Mouse (Mus musculus) gastrocnemius, adult 2 months (tissue): ENCODE measurements around the gene Slc6a9. TPM values are rescaled to one million over a fixed set of nuclear protein-coding genes. Genes with fewer than 3 reads are reported as not detected.
A peak's percentile ranks its signal among the peaks of the same experiment; 100 is the strongest.

Experiments
- DNase-seq: peaks from one replicate; pipeline ENCODE4 v3.0.0; 2022
- H3K27ac ChIP-seq: fragments of 200-600 bp; 2 replicates; pipeline ENCODE4 v1.8.1; 2022; ENCODE audit warnings: mild to moderate bottlenecking
- H3K4me3 ChIP-seq: fragments of 200-600 bp; 2 replicates; pipeline ENCODE4 v1.8.1; 2022; ENCODE audit warnings: mild to moderate bottlenecking, moderate library complexity
- CTCF ChIP-seq: fragments of 200-600 bp; IDR thresholded peaks from 2 replicates; pipeline ENCODE4 v1.8.1; 2022; ENCODE audit warnings: antibody characterized with exemption, mild to moderate bottlenecking, moderate library complexity
- intact Hi-C: fragments of 180-260 bp; cut with DNase I; formaldehyde crosslinking; loops from one replicate; pipeline ENCODE4 v1.15.1; 2025
- total RNA-seq, 2 experiments: library from RNA; stranded (reverse); gene quantifications; 2 replicates each; pipeline ENCODE4 v1.2.3; 2021

Slc6a9 gene
- total RNA-seq, 2 experiments from 2014 or later = 5.0 to 7.0 TPM

- DNase-seq = peak; percentile 43
- no peak for TF ChIP-seq CTCF
- intact Hi-C loops = no loop called here
- H3K4me3 ChIP-seq = peak overlapping the region; percentile 95
- peak overlapping the region; percentile 98 for H3K27ac ChIP-seq
Observed at GRCm38 (mm10) chr4:117908834-117909453, 74.6 kb downstream of the Slc6a9 start.

DNA sequence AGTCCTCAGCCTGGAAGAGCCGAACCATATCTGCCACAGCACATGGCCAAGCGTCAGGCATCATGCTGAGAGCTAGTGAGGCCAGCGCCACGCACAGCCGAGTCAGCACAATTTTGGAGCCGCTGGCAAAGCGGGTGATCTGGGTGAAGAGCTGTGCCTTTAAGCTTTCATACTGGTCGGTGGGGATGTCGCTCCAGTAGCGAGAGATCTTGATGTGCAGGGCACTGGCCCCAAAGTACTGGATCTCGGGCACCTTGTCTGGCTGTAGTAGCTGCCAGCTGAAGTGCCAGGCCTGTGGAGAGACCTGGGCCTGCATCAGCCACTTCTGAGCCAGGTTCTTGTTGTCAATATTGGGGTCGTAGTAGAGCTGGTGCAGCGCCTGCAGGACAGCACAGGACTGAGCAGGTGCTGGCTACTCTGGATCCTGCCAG is 77.8 kb downstream of the Slc6a9 start:
- peak; percentile 63 for DNase-seq
- TF ChIP-seq CTCF = no peak
- Histone ChIP-seq H3K4me3 (peak overlapping the region; percentile 95), H3K27ac (peak overlapping the region; percentile 98)
- intact Hi-C loops = no loop called here

- intact Hi-C loops = loop anchor here (1.0 kb wide), 1 partner anchor 238 kb away; no protein-coding TSS in a partner anchor
- Histone ChIP-seq H3K4me3 (peak overlapping the region; percentile 95), H3K27ac (peak overlapping the region; percentile 98)
- TF ChIP-seq CTCF = no peak
- no peak for DNase-seq
Observed at GRCm38 (mm10) chr4:117912685-117913273, 78.5 kb downstream of the Slc6a9 start.

DNA sequence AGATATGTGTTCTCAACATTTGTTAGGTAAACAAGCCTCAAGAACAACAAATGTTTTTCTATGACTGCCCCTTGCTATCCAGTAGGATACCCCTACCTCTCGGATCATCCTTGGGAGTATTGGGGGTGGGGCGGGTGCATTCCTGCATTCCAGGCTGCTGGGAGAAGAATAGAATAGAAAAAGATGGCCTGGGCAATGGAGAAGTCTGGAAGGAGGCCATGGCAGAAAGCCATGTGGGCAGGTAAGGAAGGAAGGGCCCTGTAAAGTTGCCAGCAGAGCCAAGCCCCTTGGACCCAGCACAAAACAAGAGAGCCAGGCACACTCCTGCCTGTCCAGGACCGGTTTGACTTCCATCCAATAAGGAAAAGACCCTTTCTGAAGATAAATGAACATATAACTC is 79.1 kb downstream of the Slc6a9 start:
- Histone ChIP-seq H3K4me3 (peak overlapping the region; percentile 95), H3K27ac (peak overlapping the region; percentile 98)
- peak; percentile 50 for DNase-seq
- TF ChIP-seq CTCF = no peak
- intact Hi-C loops = loop anchor here (1.0 kb wide), 1 partner anchor 237 kb away; no protein-coding TSS in a partner anchor

GRCm38 (mm10) chr4:117914031-117914430 is 79.7 kb downstream of the Slc6a9 start:
- no peak for TF ChIP-seq CTCF
- intact Hi-C loops = loop anchor here (2.0 kb wide), 1 partner anchor 79 kb away; the partner anchor contains the start of gene Slc6a9
- peak overlapping the region; percentile 95 for H3K4me3 ChIP-seq
- DNase-seq = peak; percentile 90
- peak overlapping the region; percentile 98 for H3K27ac ChIP-seq

GRCm38 (mm10) chr4:117914591-117915442 is 80.5 kb downstream of the Slc6a9 start, which contains the start of gene Ipo13:
Gene Ipo13, minus strand, starts transcription at chr4:117914999.
- intact Hi-C loops = loop anchor here (2.0 kb wide), 1 partner anchor 80 kb away; the partner anchor contains the start of gene Slc6a9
- Histone ChIP-seq H3K4me3 (peak within 1 kb of the TSS; percentile 95), H3K27ac (peak within 1 kb of the TSS; percentile 98)
- peak; percentile 22; the same call in 1 of the 2 replicates for TF ChIP-seq CTCF
- peak; percentile 94 for DNase-seq

DNA sequence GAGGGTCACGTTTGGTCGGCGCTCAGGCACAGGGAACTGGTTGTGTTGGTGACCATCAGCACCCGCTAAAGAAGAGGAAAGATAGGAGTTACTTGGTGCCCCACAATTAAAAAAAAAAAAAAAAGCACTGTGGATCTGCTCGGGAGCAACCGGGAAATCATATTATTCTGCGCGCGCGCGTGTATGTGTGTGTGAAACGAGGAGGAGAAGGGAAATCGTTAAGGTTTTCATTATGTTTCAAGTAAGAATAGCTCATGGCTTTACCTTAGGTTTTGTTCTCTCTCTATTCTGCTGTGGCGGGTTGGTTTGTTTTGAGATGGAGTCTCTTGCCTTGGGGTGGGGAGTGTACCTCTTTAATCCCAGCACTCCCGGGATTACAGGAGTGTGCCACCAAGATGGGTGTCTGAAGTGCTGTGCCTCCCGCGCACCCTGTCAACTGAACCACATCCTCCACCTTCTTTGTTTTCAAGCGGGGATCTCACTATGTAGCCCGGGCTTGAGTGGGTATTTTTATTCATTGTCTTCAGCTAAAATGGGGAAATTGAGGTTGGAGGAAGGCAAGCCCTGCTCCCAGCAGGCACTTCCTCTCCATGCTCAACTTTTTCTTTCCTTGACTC is 81.3 kb downstream of the Slc6a9 start:
- H3K4me3 ChIP-seq = peak overlapping the region; percentile 95
- TF ChIP-seq CTCF = no peak
- H3K27ac ChIP-seq = peak overlapping the region; percentile 98
- intact Hi-C loops = loop anchor here (2.0 kb wide), 1 partner anchor 81 kb away; the partner anchor contains the start of gene Slc6a9
- DNase-seq = no peak

GRCm38 (mm10) chr4:117916386-117916785 is 82.1 kb downstream of the Slc6a9 start:
- DNase-seq = no peak
- intact Hi-C loops = no loop called here
- H3K27ac ChIP-seq = no peak overlapping the region
- TF ChIP-seq CTCF = no peak
- H3K4me3 ChIP-seq = no peak overlapping the region

- no peak for DNase-seq
- no peak overlapping the region for H3K4me3 ChIP-seq
- TF ChIP-seq CTCF = no peak
- intact Hi-C loops = no loop called here
- H3K27ac ChIP-seq = no peak overlapping the region
Observed at GRCm38 (mm10) chr4:117917402-117917801, 83.1 kb downstream of the Slc6a9 start.

DNA sequence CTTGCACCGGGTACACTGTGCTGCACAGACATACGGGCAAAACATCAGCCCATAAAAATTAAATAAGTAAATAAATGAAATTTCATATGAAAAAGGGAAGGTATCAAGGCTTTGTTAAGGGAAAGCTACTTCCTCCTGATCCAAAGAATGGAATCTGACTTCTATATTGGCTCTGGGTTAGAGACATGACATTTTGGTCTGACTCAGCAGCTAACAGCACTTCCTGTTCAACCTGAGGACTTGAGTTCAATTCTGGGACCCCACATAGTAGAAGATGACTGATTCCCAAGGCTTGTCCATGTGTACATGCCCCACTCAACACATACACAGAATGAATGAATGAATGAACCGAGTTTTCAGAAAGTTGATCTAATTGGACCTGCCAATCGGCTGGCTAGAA is 83.5 kb downstream of the Slc6a9 start:
- H3K4me3 ChIP-seq = no peak overlapping the region
- TF ChIP-seq CTCF = no peak
- DNase-seq = no peak
- intact Hi-C loops = no loop called here
- H3K27ac ChIP-seq = no peak overlapping the region

DNA sequence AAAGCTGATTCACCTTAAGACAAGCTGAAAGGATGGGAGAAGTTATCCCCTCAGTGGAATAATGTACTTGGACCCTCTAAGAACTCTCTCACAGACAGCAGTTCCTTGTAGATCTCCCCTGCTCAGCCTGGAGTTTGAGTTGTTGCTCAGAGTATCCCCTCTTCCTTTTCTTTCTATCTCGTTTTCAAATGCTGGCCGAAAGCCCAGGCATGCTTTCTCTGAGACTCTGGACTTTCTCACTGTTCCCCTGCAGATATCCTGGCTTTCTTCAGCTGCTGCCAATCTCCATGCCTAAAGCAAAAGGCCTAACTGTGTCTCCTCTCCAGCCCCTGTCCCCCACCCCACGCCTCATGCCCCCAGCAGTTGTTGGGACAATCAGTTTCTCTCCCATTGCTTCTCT is 84.0 kb downstream of the Slc6a9 start:
- Histone ChIP-seq H3K4me3 (no peak overlapping the region), H3K27ac (no peak overlapping the region)
- intact Hi-C loops = no loop called here
- DNase-seq = no peak
- no peak for TF ChIP-seq CTCF

DNA sequence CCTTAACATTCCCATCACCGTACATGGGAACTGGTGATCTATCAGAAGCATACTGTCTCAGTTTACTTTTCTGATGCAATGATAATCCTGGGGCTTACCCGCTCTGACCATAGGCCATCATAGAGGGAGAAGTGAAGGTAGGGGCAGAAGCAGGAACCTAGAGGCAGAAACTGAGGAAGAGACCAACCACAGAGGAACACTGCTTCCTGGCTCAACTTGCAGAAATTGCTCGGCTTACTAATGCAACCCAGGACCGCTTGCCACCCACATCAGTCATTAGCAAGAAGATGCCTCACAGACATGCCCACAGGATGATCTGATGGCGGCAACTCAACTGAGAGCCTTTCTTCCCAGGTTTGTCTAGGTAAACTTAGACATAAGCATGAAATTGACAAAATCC is 84.5 kb downstream of the Slc6a9 start:
- TF ChIP-seq CTCF = no peak
- DNase-seq = no peak
- Histone ChIP-seq H3K27ac (no peak overlapping the region), H3K4me3 (no peak overlapping the region)
- intact Hi-C loops = no loop called here
